Mouse (Mus musculus) cerebellum, postnatal 36 days (tissue): ENCODE data around the gene Tnfsf15.

Experiments
- DNase-seq, 2 experiments: peaks; one replicate each; pipeline ENCODE4 v3.0.0; 2021 to 2022; ENCODE audit warnings: mixed read lengths in 2 of 2

Gene Tnfsf15

DNA sequence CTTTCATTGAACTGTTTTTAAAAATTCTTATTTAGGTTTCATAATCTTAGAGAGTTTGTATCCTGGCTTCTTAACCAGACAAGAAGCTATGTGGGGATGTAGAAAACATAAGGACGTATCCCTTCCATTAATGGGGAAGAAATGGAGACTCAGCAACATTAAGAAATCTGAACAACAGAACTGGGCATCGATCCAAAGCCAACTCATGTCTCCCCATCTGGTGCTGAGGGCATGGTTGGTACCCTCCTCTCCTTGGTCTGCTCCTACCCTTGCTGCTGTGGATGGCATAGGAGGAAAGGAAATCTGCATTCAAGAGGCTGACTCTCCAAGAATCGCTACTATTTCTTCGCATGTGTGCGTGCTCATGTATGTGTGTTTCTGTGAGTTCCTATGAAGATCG is 61.2 kb downstream of the Tnfsf15 start:
- no peak for DNase-seq

GRCm38 (mm10) chr4:63683056-63683455 is 61.9 kb downstream of the Tnfsf15 start:
- DNase-seq: no peak

DNA sequence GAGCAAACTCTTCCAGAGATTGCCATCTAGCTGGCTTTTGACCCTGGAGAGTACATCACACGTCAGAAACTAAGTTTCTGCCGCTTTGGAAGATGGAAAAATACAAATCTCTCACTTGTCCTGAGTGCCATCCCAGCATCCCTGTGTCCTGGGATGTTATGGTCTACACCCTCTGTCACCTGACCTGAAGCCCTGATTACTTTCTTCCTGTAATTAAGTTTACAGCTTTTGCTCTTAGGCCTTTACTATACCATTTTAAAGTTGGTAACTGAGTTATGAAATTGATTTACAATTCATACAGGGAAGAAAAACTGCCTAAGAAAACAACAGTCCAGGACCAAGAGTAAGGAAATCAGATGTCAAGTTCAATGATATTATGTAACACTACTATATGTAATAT is 62.5 kb downstream of the Tnfsf15 start:
- no peak for DNase-seq

- DNase-seq: no peak
Measured at GRCm38 (mm10) chr4:63681557-63681956, 63.4 kb downstream of the Tnfsf15 start.
